Mouse (Mus musculus): ENCODE data around the gene Gltp.

GRCm38 (mm10) chr5:114708491-114708890 lies 17.7 kb upstream of the Gltp start:
- TF ChIP-seq CTCF (IDR thresholded peaks at IDR 0.05; ENCODE audit: low read depth, low read length) (no peak), POLR2A (IDR thresholded peaks at IDR 0.05; ENCODE audit: insufficient read depth, low read length) (no peak)
